Mouse (Mus musculus): ENCODE data around the gene Nwd1. TPM values are rescaled to one million over a fixed set of nuclear protein-coding genes. Genes with fewer than 3 reads are reported as not detected.

Gene Nwd1
- polyA plus RNA-seq, 1 experiment: 0.11 TPM

GRCm38 (mm10) chr8:72655522-72655912, 9.0 kb downstream of the Nwd1 start:
- TF ChIP-seq CTCF (IDR thresholded peaks at IDR 0.05; ENCODE audit: extremely low read depth, insufficient read depth, insufficient read length, insufficient replicate concordance) (no peak), POLR2A (IDR thresholded peaks at IDR 0.05; ENCODE audit: low read depth, low read length) (no peak)
- no peaks in the 10 kb centered on the region for H3K36me3 ChIP-seq (ENCODE audit: control insufficient read depth, insufficient read depth, low read length)
- H3K4me3 ChIP-seq (ENCODE audit: extremely low read depth, insufficient read depth, insufficient read length): no peak overlapping the region
- DNase-seq (ENCODE audit: low read depth in 1 of 2, low spot score in 2 of 2): no peak
- no peaks in the 10 kb centered on the region for H3K4me1 ChIP-seq (ENCODE audit: control insufficient read depth, insufficient read depth, insufficient read length)
- H3K27ac ChIP-seq (ENCODE audit: insufficient read depth, low read length): no peak overlapping the region
- no peaks in the 10 kb centered on the region for H3K27me3 ChIP-seq (ENCODE audit: control insufficient read depth, insufficient read depth, low read length)
- 65% methylated on average over 3 of the region's 3 CpGs for WGBS

- Histone ChIP-seq H3K27me3 (ENCODE audit: control insufficient read depth, insufficient read depth, low read length) (no peaks in the 10 kb centered on the region), H3K27ac (ENCODE audit: insufficient read depth, low read length) (no peak overlapping the region), H3K4me3 (ENCODE audit: extremely low read depth, insufficient read depth, insufficient read length) (no peak overlapping the region), H3K36me3 (ENCODE audit: control insufficient read depth, insufficient read depth, low read length) (no peaks in the 10 kb centered on the region), H3K4me1 (ENCODE audit: control insufficient read depth, insufficient read depth, insufficient read length) (no peaks in the 10 kb centered on the region)
- DNase-seq (ENCODE audit: low read depth in 1 of 2, low spot score in 2 of 2): no peak
- no peak for TF ChIP-seq POLR2A (IDR thresholded peaks at IDR 0.05; ENCODE audit: low read depth, low read length)
- TF ChIP-seq CTCF (IDR thresholded peaks at IDR 0.05; ENCODE audit: extremely low read depth, insufficient read depth, insufficient read length, insufficient replicate concordance): no peak
- WGBS: 92% methylated on average over 2 of the region's 2 CpGs
Observed at GRCm38 (mm10) chr8:72659967-72660366, 13.5 kb downstream of the Nwd1 start.

DNA sequence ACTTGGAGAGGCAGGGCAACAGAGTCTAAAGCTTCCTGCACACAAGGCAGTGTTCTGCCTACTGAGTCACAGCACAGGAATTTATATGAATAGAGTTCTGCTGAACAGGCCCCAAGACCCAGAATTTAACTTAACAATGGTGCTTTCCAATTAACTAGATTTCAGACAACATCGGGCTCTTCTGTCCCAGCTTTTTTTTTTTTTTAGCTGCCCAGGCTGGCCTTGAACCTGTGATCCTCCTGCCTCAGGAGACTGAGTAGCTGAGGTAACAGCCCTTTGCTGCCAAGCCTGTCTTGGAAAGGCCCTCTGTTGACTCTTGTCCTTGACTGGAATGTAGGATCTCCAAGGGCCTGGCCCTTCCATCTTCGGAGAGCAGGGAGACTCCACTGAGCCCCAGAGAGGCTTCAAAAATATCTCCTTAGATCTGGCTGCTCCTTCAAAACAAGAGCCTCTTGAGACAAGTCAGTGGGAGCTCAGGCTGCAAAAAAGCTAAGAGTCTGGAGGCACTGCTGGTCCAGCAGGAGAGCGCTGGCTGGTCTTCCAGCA, 17.7 kb downstream of the Nwd1 start:
- Histone ChIP-seq H3K36me3 (ENCODE audit: control insufficient read depth, insufficient read depth, low read length) (no peaks in the 10 kb centered on the region), H3K4me1 (ENCODE audit: control insufficient read depth, insufficient read depth, insufficient read length) (no peaks in the 10 kb centered on the region), H3K4me3 (ENCODE audit: extremely low read depth, insufficient read depth, insufficient read length) (no peak overlapping the region), H3K27me3 (ENCODE audit: control insufficient read depth, insufficient read depth, low read length) (no peaks in the 10 kb centered on the region), H3K27ac (ENCODE audit: insufficient read depth, low read length) (no peak overlapping the region)
- DNase-seq (ENCODE audit: low read depth in 1 of 2, low spot score in 2 of 2): no peak
- TF ChIP-seq POLR2A (IDR thresholded peaks at IDR 0.05; ENCODE audit: low read depth, low read length) (no peak), CTCF (IDR thresholded peaks at IDR 0.05; ENCODE audit: extremely low read depth, insufficient read depth, insufficient read length, insufficient replicate concordance) (no peak)
- WGBS: 91% methylated on average over 3 of the region's 3 CpGs

DNA sequence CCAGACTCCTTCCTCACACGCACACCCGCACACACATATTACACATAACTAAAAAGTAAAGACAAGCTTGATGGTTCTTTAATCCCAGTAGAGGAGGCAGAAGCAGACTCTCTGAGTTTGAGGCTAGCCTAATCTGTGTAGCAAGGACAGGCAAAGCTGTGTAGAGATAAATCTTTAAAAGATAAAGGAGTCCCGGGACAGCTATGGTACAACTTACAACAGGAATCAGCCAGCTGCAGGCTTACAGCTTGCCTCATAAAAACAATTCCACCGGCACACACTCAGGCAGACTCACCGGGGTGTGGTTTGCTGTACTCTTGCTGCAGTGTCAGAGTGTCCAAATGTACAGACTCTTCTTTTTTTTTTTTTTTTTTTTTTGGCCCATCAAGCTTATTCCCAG, 18.2 kb downstream of the Nwd1 start:
- no peak for DNase-seq (ENCODE audit: low read depth in 1 of 2, low spot score in 2 of 2)
- Histone ChIP-seq H3K27me3 (ENCODE audit: control insufficient read depth, insufficient read depth, low read length) (no peaks in the 10 kb centered on the region), H3K4me3 (ENCODE audit: extremely low read depth, insufficient read depth, insufficient read length) (no peak overlapping the region), H3K4me1 (ENCODE audit: control insufficient read depth, insufficient read depth, insufficient read length) (no peaks in the 10 kb centered on the region), H3K36me3 (ENCODE audit: control insufficient read depth, insufficient read depth, low read length) (no peaks in the 10 kb centered on the region), H3K27ac (ENCODE audit: insufficient read depth, low read length) (no peak overlapping the region)
- WGBS: 61% methylated on average over 5 of the region's 5 CpGs
- TF ChIP-seq POLR2A (IDR thresholded peaks at IDR 0.05; ENCODE audit: low read depth, low read length) (no peak), CTCF (IDR thresholded peaks at IDR 0.05; ENCODE audit: extremely low read depth, insufficient read depth, insufficient read length, insufficient replicate concordance) (no peak)

GRCm38 (mm10) chr8:72665405-72665804, 18.9 kb downstream of the Nwd1 start:
- Histone ChIP-seq H3K27ac (ENCODE audit: insufficient read depth, low read length) (no peak overlapping the region), H3K27me3 (ENCODE audit: control insufficient read depth, insufficient read depth, low read length) (no peaks in the 10 kb centered on the region), H3K36me3 (ENCODE audit: control insufficient read depth, insufficient read depth, low read length) (no peaks in the 10 kb centered on the region), H3K4me1 (ENCODE audit: control insufficient read depth, insufficient read depth, insufficient read length) (no peaks in the 10 kb centered on the region), H3K4me3 (ENCODE audit: extremely low read depth, insufficient read depth, insufficient read length) (no peak overlapping the region)
- WGBS: 43% methylated on average over 5 of the region's 5 CpGs
- no peak for DNase-seq (ENCODE audit: low read depth in 1 of 2, low spot score in 2 of 2)
- TF ChIP-seq CTCF (IDR thresholded peaks at IDR 0.05; ENCODE audit: extremely low read depth, insufficient read depth, insufficient read length, insufficient replicate concordance): no peak
- no peak for TF ChIP-seq POLR2A (IDR thresholded peaks at IDR 0.05; ENCODE audit: low read depth, low read length)

- no peaks in the 10 kb centered on the region for H3K36me3 ChIP-seq (ENCODE audit: control insufficient read depth, insufficient read depth, low read length)
- no peak overlapping the region for H3K4me3 ChIP-seq (ENCODE audit: extremely low read depth, insufficient read depth, insufficient read length)
Observed at GRCm38 (mm10) chr8:72668925-72669324, 22.4 kb downstream of the Nwd1 start.

GRCm38 (mm10) chr8:72672802-72673201, 26.3 kb downstream of the Nwd1 start:
- Histone ChIP-seq H3K27ac (ENCODE audit: insufficient read depth, low read length) (no peak overlapping the region), H3K4me1 (ENCODE audit: control insufficient read depth, insufficient read depth, insufficient read length) (no peaks in the 10 kb centered on the region), H3K4me3 (ENCODE audit: extremely low read depth, insufficient read depth, insufficient read length) (no peak overlapping the region), H3K36me3 (ENCODE audit: control insufficient read depth, insufficient read depth, low read length) (no peaks in the 10 kb centered on the region), H3K27me3 (ENCODE audit: control insufficient read depth, insufficient read depth, low read length) (no peaks in the 10 kb centered on the region)
- DNase-seq (ENCODE audit: low read depth in 1 of 2, low spot score in 2 of 2): no peak
- TF ChIP-seq POLR2A (IDR thresholded peaks at IDR 0.05; ENCODE audit: low read depth, low read length): no peak
- no peak for TF ChIP-seq CTCF (IDR thresholded peaks at IDR 0.05; ENCODE audit: extremely low read depth, insufficient read depth, insufficient read length, insufficient replicate concordance)
- WGBS: 83% methylated on average over 1 of the region's 1 CpGs

More at GRCm38 (mm10) chr8:72668925-72669324, 22.4 kb downstream of the Nwd1 start:
- Histone ChIP-seq H3K4me1 (ENCODE audit: control insufficient read depth, insufficient read depth, insufficient read length) (no peaks in the 10 kb centered on the region), H3K27ac (ENCODE audit: insufficient read depth, low read length) (no peak overlapping the region), H3K27me3 (ENCODE audit: control insufficient read depth, insufficient read depth, low read length) (no peaks in the 10 kb centered on the region)
- TF ChIP-seq POLR2A (IDR thresholded peaks at IDR 0.05; ENCODE audit: low read depth, low read length) (no peak), CTCF (IDR thresholded peaks at IDR 0.05; ENCODE audit: extremely low read depth, insufficient read depth, insufficient read length, insufficient replicate concordance) (no peak)
- no peak for DNase-seq (ENCODE audit: low read depth in 1 of 2, low spot score in 2 of 2)

Data from spleen, adult 2 months (tissue).